Mouse (Mus musculus): ENCODE results near the gene Gabbr1.
A peak's percentile ranks its signal among the peaks of the same experiment; 100 is the strongest.
"Not testable (repeated sequence)": the region's sequence is repeated elsewhere in the genome, so short reads cannot be mapped to it uniquely, and the experiment has no call there.

Gabbr1 gene

DNA sequence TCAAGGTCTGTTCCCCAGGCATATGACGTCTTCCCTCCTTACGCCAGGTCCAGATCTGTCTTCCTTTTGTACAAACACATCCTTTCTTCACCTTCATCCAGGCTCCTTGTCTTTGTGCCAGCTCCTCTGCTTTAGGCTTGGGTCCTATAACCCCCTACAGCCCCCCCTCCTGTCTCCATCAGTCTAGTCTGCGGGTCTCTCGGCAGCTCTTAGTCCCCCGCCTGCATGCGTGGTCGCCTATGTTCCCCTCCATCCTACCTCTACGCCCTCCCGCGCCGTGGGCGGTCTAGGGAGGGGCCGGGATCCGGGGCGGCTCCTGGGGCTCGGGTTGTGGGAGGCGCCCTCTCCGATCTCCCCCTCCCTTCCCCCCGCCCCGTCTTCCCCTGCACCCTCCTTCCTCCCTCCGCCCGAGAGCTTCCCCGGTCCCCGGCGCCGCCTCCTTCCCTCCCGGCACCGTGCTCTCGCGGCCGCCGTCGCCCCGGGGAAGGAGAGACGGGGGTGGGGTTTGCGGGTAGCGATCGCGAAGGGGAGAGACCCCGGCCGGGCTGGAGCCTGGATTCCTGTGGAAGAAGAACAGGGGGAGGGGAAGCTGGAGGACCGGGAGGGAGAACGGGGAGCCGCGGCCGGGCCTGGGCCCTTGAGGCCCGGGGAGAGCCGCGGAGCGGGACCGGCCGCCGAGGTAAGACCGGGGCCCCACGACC lies at the start of gene Gabbr1:
TSS of gene Gabbr1 (plus strand) at position 356 of the 701 bp plus-strand sequence.
- DNase-seq (ENCODE audit: low read depth, low spot score) = peak; percentile 74

DNA sequence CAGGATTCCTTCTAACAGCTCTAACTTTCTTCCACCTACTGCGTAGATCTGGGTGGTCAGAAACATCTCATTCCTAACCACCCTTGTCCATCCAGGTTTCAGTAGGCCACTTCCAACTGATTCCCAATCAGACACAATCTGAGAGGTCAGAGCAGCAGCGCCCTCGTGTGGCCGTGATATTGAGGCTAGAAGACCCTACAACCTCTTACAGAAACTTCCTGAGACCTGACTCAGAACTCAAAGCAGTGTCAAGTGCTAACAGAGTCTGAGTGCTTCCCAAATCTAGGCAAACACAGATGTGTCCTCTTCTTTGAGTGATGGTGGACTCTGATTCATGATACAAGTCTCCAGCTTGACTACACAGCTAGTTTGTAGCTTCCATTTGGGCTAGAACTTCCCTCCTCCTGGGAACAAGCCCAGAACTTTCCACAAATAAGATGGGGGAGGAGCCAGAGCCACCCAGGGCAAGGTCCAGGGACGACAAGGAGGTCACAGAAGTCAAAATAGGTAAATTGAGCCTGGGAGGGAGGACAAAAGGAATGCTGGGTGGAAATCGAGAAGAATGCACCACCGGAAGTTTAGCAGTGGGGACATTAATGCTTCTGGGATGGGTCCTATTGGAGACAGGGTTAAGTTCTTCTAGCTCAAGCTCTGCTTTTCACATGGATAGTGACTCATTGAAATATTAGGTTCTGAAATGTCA lies 48.6 kb upstream of the Gabbr1 start:
- peak; percentile 78 for DNase-seq (ENCODE audit: low read depth, low spot score)

DNA sequence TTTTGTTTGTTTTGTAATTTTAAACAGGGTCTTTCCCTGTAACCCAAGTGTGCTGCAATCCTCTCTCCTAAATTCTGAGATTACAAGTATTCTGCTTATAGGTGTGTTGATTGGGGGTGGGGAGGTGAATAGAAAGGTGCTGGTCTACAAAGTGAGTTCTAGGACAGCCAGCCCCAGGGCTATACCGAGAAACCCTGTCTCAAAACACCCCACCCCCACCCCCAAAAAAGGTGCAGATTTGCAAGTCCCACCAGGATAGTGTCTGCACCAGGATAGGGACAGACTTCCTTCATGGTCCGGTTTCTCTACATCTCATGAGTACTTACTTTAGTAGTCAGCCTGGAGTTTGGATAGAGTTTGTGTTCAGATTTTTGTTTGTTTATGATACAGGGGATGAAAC lies 47.3 kb upstream of the Gabbr1 start:
- DNase-seq (ENCODE audit: low read depth, low spot score) = no peak

DNA sequence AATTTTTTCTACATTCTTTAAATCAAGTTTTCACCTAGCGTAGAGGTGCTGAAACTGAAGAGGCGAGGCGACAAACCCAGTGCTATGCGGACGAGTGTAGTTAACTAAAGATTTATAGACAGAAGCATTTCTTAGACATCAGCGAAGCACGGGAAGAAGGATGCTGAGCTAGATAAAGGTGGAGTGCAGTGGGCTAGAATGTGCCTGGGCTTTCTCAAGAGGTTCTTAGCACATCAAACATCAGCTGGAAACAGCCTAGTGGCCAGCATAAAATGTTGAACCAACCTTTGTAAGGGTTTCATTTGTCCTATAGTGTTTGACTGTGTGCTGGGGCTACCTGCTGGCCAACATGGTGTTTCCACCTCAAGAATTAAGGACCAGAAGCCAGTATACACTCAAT lies 44.9 kb upstream of the Gabbr1 start, which contains the start of gene Zfp57:
TSS of gene Zfp57 (plus strand) at position 301 of the 400 bp plus-strand sequence.
- no peak for DNase-seq (ENCODE audit: low read depth, low spot score)

DNA sequence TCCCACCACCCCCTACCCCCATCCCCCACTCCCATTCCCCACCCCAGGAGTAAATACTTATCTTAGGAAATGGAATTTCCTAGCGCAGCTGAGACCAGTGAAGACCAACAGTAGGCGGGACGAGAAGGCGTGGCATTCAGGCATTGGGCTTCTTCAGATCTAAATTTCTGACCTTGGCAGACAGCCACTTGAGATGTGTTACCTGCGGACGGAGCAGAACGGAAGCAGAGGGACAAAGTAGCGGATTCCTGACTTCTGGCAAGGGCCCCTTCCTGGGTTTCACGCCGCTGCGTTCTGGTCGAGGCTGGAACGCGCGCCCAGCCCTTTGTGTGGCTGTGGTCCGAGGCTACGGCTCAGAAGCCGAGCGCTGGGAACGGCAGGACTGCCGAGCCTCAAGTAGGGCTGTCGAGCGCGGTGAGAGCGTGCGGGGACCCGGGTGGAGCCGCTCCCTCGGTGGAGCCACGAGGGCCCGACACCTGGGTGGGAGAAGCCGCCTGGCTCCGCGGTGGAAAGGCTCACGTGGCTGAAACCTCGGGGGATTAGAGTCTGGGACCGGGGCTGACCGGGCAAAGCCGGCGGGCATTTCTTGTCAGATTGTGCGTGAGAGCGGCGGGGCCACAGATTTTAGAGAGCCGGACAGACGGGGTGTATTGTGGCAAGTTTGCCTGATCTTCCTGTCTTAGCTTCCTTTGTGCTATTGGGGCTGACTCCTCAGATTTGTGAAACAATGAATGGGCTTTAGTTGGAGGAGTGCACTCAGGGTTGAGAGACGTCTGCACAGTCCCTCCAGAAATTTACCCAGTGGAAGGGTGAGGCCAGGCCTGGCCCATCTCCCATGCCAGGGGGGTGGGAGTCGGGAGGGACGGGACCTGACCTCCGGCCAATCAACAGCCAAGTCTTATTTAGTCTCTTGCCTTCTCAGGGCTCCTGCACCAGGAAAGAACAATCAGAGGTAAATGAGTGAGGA lies 43.1 kb upstream of the Gabbr1 start:
- DNase-seq (ENCODE audit: low read depth, low spot score) = peak; percentile 84

GRCm38 (mm10) chr17:37003366-37003765 lies 42.4 kb upstream of the Gabbr1 start:
- DNase-seq (ENCODE audit: low read depth, low spot score) = no peak

DNA sequence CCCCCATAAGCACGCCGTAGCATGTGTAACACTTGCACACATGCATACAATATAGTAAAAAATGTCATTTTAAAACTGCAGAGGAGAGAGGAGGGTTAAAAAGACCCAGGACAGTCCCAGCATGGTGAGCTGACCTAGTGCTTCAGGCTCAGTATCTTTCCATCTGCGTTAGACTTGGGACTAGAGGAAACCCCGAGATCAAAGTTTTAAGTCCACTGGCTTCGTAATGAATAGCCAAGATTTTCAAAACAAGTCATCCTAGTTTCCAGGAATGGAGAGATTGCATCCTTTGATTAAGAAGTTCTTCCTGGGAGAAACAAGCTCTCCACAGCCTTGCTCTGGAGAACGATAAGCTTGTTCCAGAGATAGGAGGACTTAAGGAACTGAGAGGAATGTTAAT lies 37.6 kb upstream of the Gabbr1 start:
- no peak for DNase-seq (ENCODE audit: low read depth, low spot score)

- no peak for DNase-seq (ENCODE audit: low read depth, low spot score)
Measured at GRCm38 (mm10) chr17:37009460-37010042, 36.2 kb upstream of the Gabbr1 start.

- DNase-seq (ENCODE audit: low read depth, low spot score) = no peak
Measured at GRCm38 (mm10) chr17:37011719-37012118, 34.0 kb upstream of the Gabbr1 start.

GRCm38 (mm10) chr17:37012141-37012540 lies 33.6 kb upstream of the Gabbr1 start:
- no peak for DNase-seq (ENCODE audit: low read depth, low spot score)

DNA sequence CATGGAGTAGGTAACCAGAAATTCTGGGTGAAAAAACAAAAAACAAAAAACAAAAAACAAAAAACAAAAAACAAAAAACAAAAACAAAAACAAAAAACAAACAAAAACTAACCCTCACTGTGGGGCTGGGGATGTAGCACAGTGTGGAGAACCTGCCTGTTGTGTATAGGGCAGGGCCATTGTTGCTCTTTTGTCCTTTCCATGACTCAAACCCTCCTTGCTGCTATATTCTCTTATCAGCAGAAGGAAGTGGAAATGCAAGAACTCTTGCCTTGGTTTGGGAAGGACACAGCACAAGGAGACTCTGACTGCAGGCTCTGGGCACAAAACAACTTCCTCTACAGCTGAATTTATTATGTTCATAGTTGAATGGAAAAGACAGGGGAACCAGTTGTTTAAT lies 29.4 kb upstream of the Gabbr1 start:
- no peak for DNase-seq (ENCODE audit: low read depth, low spot score)

DNA sequence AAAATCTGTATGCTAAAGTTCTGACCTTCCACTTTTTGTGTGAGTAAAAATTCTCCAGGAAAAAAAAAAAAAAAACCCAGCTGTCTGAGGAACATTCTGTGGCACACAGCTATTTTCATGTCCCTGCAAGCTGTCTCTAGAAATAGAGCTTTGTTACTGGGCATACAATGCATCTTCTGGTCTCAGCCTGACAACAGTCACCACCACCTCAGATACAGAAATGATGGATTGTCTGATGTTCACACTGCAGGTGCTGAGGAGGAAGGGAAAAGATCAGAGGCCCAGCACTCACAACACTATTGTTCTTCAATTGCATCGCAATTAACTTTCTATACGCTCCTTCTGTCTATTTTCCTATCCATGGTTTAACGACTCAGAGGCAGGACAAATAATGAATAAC lies 27.4 kb upstream of the Gabbr1 start:
- DNase-seq (ENCODE audit: low read depth, low spot score) = no peak

DNA sequence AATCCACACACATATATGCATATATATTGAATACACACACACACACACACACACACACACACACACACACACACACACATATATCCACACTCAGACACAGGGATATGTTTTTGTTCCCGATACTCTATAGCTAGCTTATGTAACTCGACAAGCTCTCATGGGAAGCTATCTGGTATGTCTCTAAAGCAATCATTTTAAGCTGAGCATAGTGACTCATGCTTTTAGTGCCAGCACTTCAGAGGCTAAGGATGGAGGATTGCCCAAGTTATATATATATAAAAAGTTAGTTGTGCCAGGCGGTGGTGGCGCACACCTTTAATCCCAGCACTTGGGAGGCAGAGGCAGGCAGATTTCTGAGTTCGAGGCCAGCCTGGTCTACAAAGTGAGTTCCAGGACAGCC lies 26.5 kb upstream of the Gabbr1 start:
- DNase-seq (ENCODE audit: low read depth, low spot score) = not testable (repeated sequence)

DNA sequence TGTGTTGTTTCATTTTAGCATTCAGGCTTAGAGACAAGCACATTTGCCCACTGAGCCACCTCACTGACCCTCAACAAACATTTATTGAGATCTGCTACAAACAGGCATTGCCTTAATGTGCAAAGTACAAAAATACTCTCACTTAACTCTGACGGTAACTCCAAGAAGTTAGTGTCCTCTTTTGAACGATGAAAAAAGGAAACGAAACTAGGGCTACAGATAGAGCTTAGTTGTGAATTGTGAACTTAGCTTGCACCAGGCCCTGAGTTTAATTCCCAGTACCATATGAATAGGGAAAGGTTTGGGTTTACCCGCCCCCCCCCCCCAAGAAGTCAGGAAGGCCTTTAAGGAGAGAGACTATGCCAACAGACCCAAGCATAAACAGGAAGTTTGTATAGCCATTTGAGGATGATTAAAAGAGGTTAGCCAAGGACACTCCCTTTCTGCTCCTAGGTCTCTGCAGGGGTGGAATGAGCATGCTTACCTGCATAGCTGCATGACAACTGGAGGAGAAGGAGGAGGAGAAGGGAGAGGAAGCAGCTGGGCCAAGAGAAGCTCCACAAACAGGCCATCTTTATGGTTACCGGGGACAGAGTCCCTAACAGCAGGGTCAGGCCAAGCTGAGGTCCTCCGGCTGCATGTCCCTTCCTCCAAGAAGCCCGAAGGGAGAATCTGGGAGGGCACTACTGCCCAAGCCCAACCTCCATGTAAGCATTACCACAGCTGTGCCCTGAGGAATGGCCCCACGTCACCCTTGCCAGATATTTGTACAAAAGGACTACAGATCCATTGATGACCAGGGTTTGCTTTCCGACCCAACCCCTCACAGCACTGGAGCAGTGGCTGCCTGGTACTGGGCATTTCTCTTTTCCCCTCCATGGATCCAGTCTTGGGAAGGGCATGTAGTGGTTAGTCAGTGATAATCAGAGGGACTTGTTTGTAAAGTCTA lies 22.9 kb upstream of the Gabbr1 start, which contains the start of gene Mog:
TSS of gene Mog (minus strand) at position 771 of the 949 bp plus-strand sequence.
- no peak for DNase-seq (ENCODE audit: low read depth, low spot score)

DNA sequence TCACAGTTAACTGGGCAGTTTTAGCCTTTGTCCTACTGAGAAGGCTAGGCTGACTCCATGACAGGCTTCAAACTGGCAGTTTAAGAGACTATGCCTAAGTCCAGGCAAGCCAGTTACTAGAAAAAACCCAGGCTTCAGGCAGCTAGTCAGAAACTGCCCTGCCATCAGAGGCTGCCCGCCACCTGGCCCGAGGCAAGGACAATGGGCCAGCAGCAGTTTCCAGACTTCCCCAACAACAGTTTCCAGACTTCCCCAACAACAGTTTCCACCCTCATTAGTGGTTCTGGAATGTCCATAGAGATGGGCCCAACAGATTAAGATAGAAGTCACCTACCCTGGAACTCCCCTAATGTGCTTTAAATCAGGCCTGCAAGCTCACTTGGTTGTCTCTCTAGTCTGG lies 19.3 kb upstream of the Gabbr1 start:
- no peak for DNase-seq (ENCODE audit: low read depth, low spot score)

DNA sequence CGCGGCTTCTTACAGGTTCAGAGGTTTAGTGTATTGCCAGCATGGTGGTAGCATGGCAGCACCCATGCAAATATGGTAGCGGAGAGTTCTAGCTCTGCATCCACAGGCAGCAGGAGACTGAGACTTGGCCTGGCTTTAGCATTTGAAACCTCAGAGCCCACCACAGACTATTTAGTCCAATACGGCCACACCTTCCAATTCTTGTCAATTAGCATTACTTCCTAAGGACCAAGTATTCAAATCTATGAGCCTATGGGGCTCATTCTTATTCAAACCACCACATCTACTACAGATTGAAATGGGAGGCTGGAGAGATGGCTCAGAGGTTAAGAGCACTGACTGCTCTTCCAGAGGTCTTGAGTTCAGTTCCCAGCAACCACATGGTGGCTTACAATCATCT lies 18.3 kb upstream of the Gabbr1 start:
- DNase-seq (ENCODE audit: low read depth, low spot score) = no peak

- no peak for DNase-seq (ENCODE audit: low read depth, low spot score)
Measured at GRCm38 (mm10) chr17:37028212-37028611, 17.6 kb upstream of the Gabbr1 start.

DNA sequence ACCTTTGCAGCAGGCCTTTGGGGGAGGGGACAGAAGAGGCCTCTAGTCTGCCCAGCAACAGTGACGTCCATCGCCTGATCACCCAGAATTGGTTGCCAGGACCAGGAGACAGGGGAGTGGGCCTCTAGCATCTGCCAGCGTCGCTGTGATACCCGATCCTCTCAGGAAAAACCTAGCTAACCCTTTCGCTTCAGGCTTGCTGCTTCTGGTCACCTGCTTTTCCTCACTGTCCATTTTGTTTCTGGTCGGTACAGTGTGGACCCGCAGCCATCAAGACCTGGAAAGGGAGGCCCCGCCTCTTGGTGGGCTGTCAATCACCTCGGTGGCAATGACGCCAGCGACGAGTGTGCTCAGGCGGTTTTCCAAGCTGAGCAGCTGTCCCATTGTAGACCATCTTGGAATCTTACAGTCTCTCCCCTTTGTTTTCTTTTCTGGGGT lies 17.1 kb upstream of the Gabbr1 start:
- DNase-seq (ENCODE audit: low read depth, low spot score) = peak; percentile 98

DNA sequence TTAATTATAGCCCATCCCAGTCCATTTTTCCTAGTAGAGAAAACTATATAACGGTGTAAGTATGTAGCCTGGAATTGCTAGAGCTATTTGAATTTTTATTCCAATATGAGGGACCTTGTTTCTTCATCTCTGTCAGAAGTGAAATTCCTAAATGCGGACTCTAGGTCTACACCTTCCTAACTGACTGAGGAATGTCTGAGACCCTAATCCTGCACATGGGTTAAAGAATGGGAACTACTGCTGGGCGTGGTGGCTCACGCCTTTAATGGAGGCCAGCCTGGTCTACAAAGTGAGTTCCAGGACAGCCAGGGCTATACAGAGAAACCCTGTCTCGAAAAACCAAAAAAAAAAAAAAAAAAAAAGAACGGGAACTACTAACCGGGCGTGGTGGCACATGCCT lies 16.6 kb upstream of the Gabbr1 start:
- DNase-seq (ENCODE audit: low read depth, low spot score) = no peak

GRCm38 (mm10) chr17:37039127-37039894 lies 6.5 kb upstream of the Gabbr1 start:
- no peak for DNase-seq (ENCODE audit: low read depth, low spot score)

Data from forelimb bud, embryonic 11.5 days (tissue).